In the genomic region with DNA sequence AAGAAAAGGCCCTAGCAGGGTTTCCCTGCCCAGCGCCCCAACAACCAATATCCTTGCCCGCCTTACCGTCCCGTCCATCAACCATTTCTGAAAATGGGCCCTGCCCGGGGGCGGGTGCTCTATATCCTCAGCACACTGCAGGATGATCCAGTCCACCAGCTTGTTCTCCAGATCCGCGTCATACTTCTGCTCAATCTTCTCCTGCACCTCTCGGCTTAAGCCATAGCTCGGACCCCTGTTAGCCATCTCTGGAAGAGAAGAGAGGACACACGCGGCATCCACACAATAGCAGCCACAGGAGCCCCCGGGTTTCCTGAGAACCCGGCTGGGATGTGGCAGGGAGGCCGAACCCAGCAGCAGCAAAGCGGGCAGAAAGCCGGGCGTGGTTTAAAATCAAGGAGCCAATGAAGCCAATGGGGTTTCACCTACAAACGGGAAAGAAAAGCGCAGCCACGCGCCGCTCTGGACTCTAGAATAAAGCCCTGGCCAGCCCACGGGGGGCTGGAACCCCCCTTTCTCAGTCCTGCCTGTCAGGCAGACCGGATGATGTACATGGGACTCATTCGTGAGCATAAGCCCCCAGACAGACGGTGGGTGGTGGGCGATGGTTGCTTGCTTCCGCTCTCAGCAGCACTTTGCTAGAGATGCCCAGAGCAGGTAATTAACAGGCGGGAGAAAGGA, we compare ENCODE assay signal across 7 mouse cellular contexts. TPM values are rescaled to one million over a fixed set of nuclear protein-coding genes. Genes with fewer than 3 reads are reported as not detected.
DNase-seq lines count a peak whose midpoint lies in the region; ATAC-seq and TF ChIP-seq lines count a peak whose summit lies in the region.

A gene (minus strand): TSS at position 548 of the 681 bp plus-strand sequence.

- in situ Hi-C loops in ES-E14 (cut with MboI; ENCODE audit: low sequenced_read_pairs in 2 of 2, unreplicated experiment in 2 of 2) = no loop called here

- no peak for TF ChIP-seq CTCF in stomach, postnatal 0 days (IDR thresholded peaks at IDR 0.05; ENCODE audit: low read depth)

- H3K27me3 ChIP-seq in embryonic facial prominence, embryonic 11.5 days (ENCODE audit: control insufficient read depth, insufficient read depth, low read length) = no peaks in the 10 kb centered on the region
- H3K27me3 ChIP-seq in stomach, postnatal 0 days (ENCODE audit: control insufficient read depth, insufficient read depth, low read length) = no peaks in the 10 kb centered on the region

- no peak for TF ChIP-seq EP300 in stomach, postnatal 0 days (optimal IDR thresholded peaks at IDR 0.05)

- ATAC-seq in embryonic facial prominence, embryonic 11.5 days (replicated peaks; ENCODE audit: insufficient number of reproducible peaks, low FRiP score, low TSS enrichment, low read depth) = peak; percentile 88
- ATAC-seq in hematopoietic stem cell, adult 5-6 weeks (replicated peaks in 1 of 2; ENCODE audit: insufficient read depth in 1 of 2, low FRiP score in 2 of 2, low TSS enrichment in 1 of 2, low read depth in 1 of 2, poor library complexity in 2 of 2, severe bottlenecking in 2 of 2) = peak; percentile 50 to 73
- ATAC-seq in stomach, postnatal 0 days (ENCODE audit: low FRiP score, low TSS enrichment) = peak; percentile 40; the same call in 1 of the 2 replicates

- 0 out of 2 replicates have a peak within 1 kb of the TSS, but pooled peaks have one; percentile 13 for H3K27ac ChIP-seq in ES-E14 (ENCODE audit: insufficient read depth, low read depth, low read length, poor library complexity, severe bottlenecking)
- peak within 1 kb of the TSS; percentile 73 for H3K27ac ChIP-seq in embryonic facial prominence, embryonic 11.5 days (replicated peaks; ENCODE audit: low read depth, low read length)
- no peak within 1 kb of the TSS for H3K27ac ChIP-seq in stomach, postnatal 0 days (replicated peaks)

- no peaks in the 10 kb centered on the region for H3K36me3 ChIP-seq in ES-E14 (ENCODE audit: control insufficient read depth, insufficient read depth, low read length, poor library complexity, severe bottlenecking)
- no peaks in the 10 kb centered on the region for H3K36me3 ChIP-seq in embryonic facial prominence, embryonic 11.5 days (replicated peaks; ENCODE audit: control insufficient read depth, insufficient read depth, low read depth, low read length)
- H3K36me3 ChIP-seq in stomach, postnatal 0 days (ENCODE audit: control insufficient read depth, insufficient read depth, low read length) = no peaks in the 10 kb centered on the region

- H3K9ac ChIP-seq in ES-E14 (ENCODE audit: insufficient read depth, low read depth, low read length, poor library complexity, severe bottlenecking) = peak within 1 kb of the TSS; percentile 58; the same call in 1 of the 2 replicates
- H3K9ac ChIP-seq in embryonic facial prominence, embryonic 11.5 days (replicated peaks; ENCODE audit: low read length) = peak within 1 kb of the TSS; percentile 85
- H3K9ac ChIP-seq in stomach, postnatal 0 days (ENCODE audit: low read length) = peak within 1 kb of the TSS; percentile 32

- under 1% methylated on average over 30 of the region's 30 CpGs for WGBS in embryonic facial prominence, embryonic 11.5 days
- 2% methylated on average over 30 of the region's 30 CpGs for WGBS in stomach, postnatal 0 days

- H3K4me1 ChIP-seq in ES-E14 (ENCODE audit: control insufficient read depth in 2 of 2, insufficient read depth in 2 of 2, low read length in 2 of 2, poor library complexity in 1 of 2) = peaks cover 10 to 12% of the 10 kb centered on the region in 2 experiments
- H3K4me1 ChIP-seq in embryonic facial prominence, embryonic 11.5 days (ENCODE audit: control insufficient read depth, insufficient read depth, low read length) = no peaks in the 10 kb centered on the region
- no peaks in the 10 kb centered on the region for H3K4me1 ChIP-seq in stomach, postnatal 0 days (replicated peaks; ENCODE audit: control insufficient read depth, insufficient read depth)

- H3K9me3 ChIP-seq in ES-E14 (ENCODE audit: control insufficient read depth, insufficient read depth, low read depth, low read length) = no peaks in the 10 kb centered on the region
- H3K9me3 ChIP-seq in embryonic facial prominence, embryonic 11.5 days (replicated peaks; ENCODE audit: control insufficient read depth, low read length) = no peaks in the 10 kb centered on the region
- H3K9me3 ChIP-seq in stomach, postnatal 0 days (ENCODE audit: control insufficient read depth, low read length) = no peaks in the 10 kb centered on the region

- no peak for DNase-seq in ES-E14 (ENCODE audit: low read depth, low spot score)
- DNase-seq in adrenal gland, postnatal 10 days = peak; percentile 49
- DNase-seq in embryonic facial prominence, embryonic 11.5 days (ENCODE audit: low spot score) = peak; percentile 82
- DNase-seq in left cerebral cortex, adult 18-20 months (ENCODE audit: low spot score in 2 of 2) = peak; percentile 73 to 81
- peak; percentile 79 for DNase-seq in mesoderm, embryonic 11.5 days (ENCODE audit: low read depth, low spot score)
- peak; percentile 54 for DNase-seq in stomach, postnatal 0 days (ENCODE audit: low spot score)

- peak within 1 kb of the TSS; percentile 89 for H3K4me2 ChIP-seq in embryonic facial prominence, embryonic 11.5 days (ENCODE audit: low read depth, low read length)
- H3K4me2 ChIP-seq in stomach, postnatal 0 days (replicated peaks; ENCODE audit: low read depth) = peak within 1 kb of the TSS; percentile 82

- peak within 1 kb of the TSS; percentile 59 to 74 for H3K4me3 ChIP-seq in ES-E14 (ENCODE audit: insufficient read depth in 1 of 2, low read depth in 1 of 2, low read length in 2 of 2, poor library complexity in 1 of 2, severe bottlenecking in 1 of 2)
- peak within 1 kb of the TSS; percentile 61 for H3K4me3 ChIP-seq in embryonic facial prominence, embryonic 11.5 days (ENCODE audit: low read depth, low read length)
- H3K4me3 ChIP-seq in stomach, postnatal 0 days (ENCODE audit: low read depth, low read length) = peak within 1 kb of the TSS; percentile 47

TF ChIP-seq in ES-E14, 5 proteins besides CTCF, POLR2A, EP300 and RAD21:
- TF ChIP-seq ZC3H11A (IDR thresholded peaks at IDR 0.05; ENCODE audit: borderline replicate concordance, low read depth, low read length) (no peak), MAFK (IDR thresholded peaks at IDR 0.05; ENCODE audit: insufficient read depth, low read depth, low read length) (no peak), CHD2 (IDR thresholded peaks at IDR 0.05; ENCODE audit: low read depth, low read length) (no peak), ZNF384 (IDR thresholded peaks at IDR 0.05; ENCODE audit: low read depth, low read length) (no peak), HCFC1 (IDR thresholded peaks at IDR 0.05; ENCODE audit: borderline replicate concordance, insufficient read depth, low read length) (no peak)

RNA-seq across cellular contexts. Expression of the gene that starts here (rescaled TPM):
- 5.1 and 5.4 TPM in 2 replicates for total RNA-seq in ES-E14 (2012; rRNA removed)
- total RNA-seq in adrenal gland, postnatal 10 days (2021) = 10 to 100 TPM in 1 of 2 experiments, 1 to 10 TPM in 1; 7.1 to 12.1 TPM
- polyA plus RNA-seq in embryonic facial prominence, embryonic 11.5 days (2014; fragmentation: Nextera tagmentation; extraction: Ambion mirVana) = 94.9 and 116 TPM in 2 replicates
- total RNA-seq in hematopoietic stem cell, adult 5-6 weeks (2017) = not detected in 2 replicates
- total RNA-seq in left cerebral cortex, adult 18-20 months (2021) = 100 to 1,000 TPM; 320 to 341 TPM
- 11.1 and 11.2 TPM in 2 replicates for polyA plus RNA-seq in stomach, postnatal 0 days (2015; fragmentation: Nextera tagmentation; extraction: Ambion mirVana)

Comparison
In these comparisons a context has a peak if more than half of its experiments do, and no peak if none do; other contexts are left out.
1. RNA of the gene that starts here (total RNA-seq): 320 to 341 TPM in left cerebral cortex, adult 18-20 months; 7.1 to 12.1 TPM in adrenal gland, postnatal 10 days, 5.1 to 5.4 TPM in ES-E14 and not detected in hematopoietic stem cell, adult 5-6 weeks; every median in the first group is over 10 times any median in the second.
2. Peak in ATAC-seq in hematopoietic stem cell, adult 5-6 weeks; RNA of the gene not detected or under 1 TPM.
3. H3K9ac ChIP-seq: peak in every context shown above with its lines; median percentile 85 in embryonic facial prominence, embryonic 11.5 days; 58 in ES-E14; 32 in stomach, postnatal 0 days.
4. Peak in every context shown above with its lines, with median percentiles within 50 percentile points of each other: H3K4me3 ChIP-seq and ATAC-seq.